Comparison of ENCODE assay signal across 8 mouse cellular contexts in the genomic region with DNA sequence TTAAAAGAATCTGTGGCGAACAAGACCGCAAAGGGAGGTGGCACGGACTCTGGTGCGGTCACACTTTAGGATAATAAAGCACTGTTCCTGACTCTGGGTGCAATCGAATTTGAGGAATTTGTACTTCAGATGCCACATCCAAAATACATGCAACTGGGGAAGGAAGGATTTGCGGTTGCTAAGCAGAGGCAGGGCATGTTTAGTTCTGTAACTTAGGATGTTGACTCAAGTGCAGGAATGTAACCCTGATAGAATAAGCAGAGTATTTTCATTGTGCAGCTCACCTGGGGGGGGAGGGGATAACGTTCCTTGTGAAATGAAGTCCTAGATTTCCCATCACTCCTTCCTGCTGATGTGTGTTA. TPM values are rescaled to one million over a fixed set of nuclear protein-coding genes. Genes with fewer than 3 reads are reported as not detected.
DNase-seq lines count a peak whose midpoint lies in the region; ATAC-seq and TF ChIP-seq lines count a peak whose summit lies in the region.

No protein-coding gene starts in this region.

- H3K4me3 ChIP-seq in kidney, embryonic 14.5 days (ENCODE audit: low read length), result peak overlapping the region; percentile 81
- peak overlapping the region; percentile 99 for H3K4me3 ChIP-seq in bone marrow macrophage, adult 2 months (ENCODE audit: insufficient read depth, low read length)
- peak overlapping the region; percentile 76 for H3K4me3 ChIP-seq in intestine, embryonic 14.5 days (ENCODE audit: low read depth, low read length)
- peak overlapping the region; percentile 79 for H3K4me3 ChIP-seq in midbrain, embryonic 15.5 days

- no peaks in the 10 kb centered on the region for H3K9me3 ChIP-seq in kidney, embryonic 14.5 days (ENCODE audit: control insufficient read depth, low read length)
- no peaks in the 10 kb centered on the region for H3K9me3 ChIP-seq in intestine, embryonic 14.5 days (ENCODE audit: control insufficient read depth, low read length)
- no peaks in the 10 kb centered on the region for H3K9me3 ChIP-seq in midbrain, embryonic 15.5 days

- TF ChIP-seq CTCF in bone marrow macrophage, adult 2 months (IDR thresholded peaks at IDR 0.05; ENCODE audit: low read depth, low read length), result no peak

- H3K27me3 ChIP-seq in kidney, embryonic 14.5 days (ENCODE audit: control insufficient read depth, insufficient read depth, low read length), result no peaks in the 10 kb centered on the region
- no peaks in the 10 kb centered on the region for H3K27me3 ChIP-seq in intestine, embryonic 14.5 days (replicated peaks; ENCODE audit: control insufficient read depth, insufficient read depth, low read length)
- no peaks in the 10 kb centered on the region for H3K27me3 ChIP-seq in midbrain, embryonic 15.5 days (replicated peaks)

- intact Hi-C loops in left cerebral cortex, postnatal 36 days (cut with DNase I), result loop anchor here (5.0 to 10.0 kb wide), 5 partner anchors 38 to 239 kb away; a partner anchor contains a TSS

- H3K4me1 ChIP-seq in kidney, embryonic 14.5 days (ENCODE audit: control insufficient read depth, insufficient read depth, low read length), result peaks cover 31% of the 10 kb centered on the region
- peaks cover 20% of the 10 kb centered on the region for H3K4me1 ChIP-seq in bone marrow macrophage, adult 2 months (ENCODE audit: control insufficient read depth, insufficient read depth, low read length)
- H3K4me1 ChIP-seq in intestine, embryonic 14.5 days (replicated peaks; ENCODE audit: control insufficient read depth, insufficient read depth, low read length), result peaks cover 35% of the 10 kb centered on the region
- peaks cover 45% of the 10 kb centered on the region for H3K4me1 ChIP-seq in midbrain, embryonic 15.5 days

- no peak for DNase-seq in kidney, postnatal 14 days
- no peak for DNase-seq in intestine, embryonic 14.5 days (ENCODE audit: low spot score)
- no peak for DNase-seq in left cerebral cortex, postnatal 36 days (ENCODE audit: low spot score in 2 of 2)
- no peak for DNase-seq in testis, postnatal 14 days (ENCODE audit: low spot score)
- no peak for DNase-seq in gastrocnemius, adult 8-10 months (ENCODE audit: low spot score in 2 of 2)

- WGBS in kidney, embryonic 14.5 days, result 2% methylated on average over 7 of the region's 7 CpGs
- WGBS in intestine, embryonic 14.5 days, result 2% methylated on average over 7 of the region's 7 CpGs
- WGBS in midbrain, embryonic 15.5 days, result under 1% methylated on average over 7 of the region's 7 CpGs

- peak overlapping the region; percentile 80 for H3K4me2 ChIP-seq in kidney, embryonic 14.5 days (replicated peaks; ENCODE audit: low read depth, low read length)
- peak overlapping the region; percentile 87 for H3K4me2 ChIP-seq in intestine, embryonic 14.5 days (ENCODE audit: low read length)
- peak overlapping the region; percentile 77 for H3K4me2 ChIP-seq in midbrain, embryonic 15.5 days

- H3K9ac ChIP-seq in kidney, embryonic 14.5 days (ENCODE audit: low read depth, low read length), result peak overlapping the region; percentile 89
- H3K9ac ChIP-seq in intestine, embryonic 14.5 days (ENCODE audit: low read length), result peak overlapping the region; percentile 78
- H3K9ac ChIP-seq in midbrain, embryonic 15.5 days, result peak overlapping the region; percentile 53

- H3K36me3 ChIP-seq in kidney, embryonic 14.5 days (ENCODE audit: control insufficient read depth, insufficient read depth, low read length), result no peaks in the 10 kb centered on the region
- no peaks in the 10 kb centered on the region for H3K36me3 ChIP-seq in intestine, embryonic 14.5 days (ENCODE audit: control insufficient read depth, insufficient read depth, low read length)
- no peaks in the 10 kb centered on the region for H3K36me3 ChIP-seq in midbrain, embryonic 15.5 days (replicated peaks)

- peak overlapping the region; percentile 88; the same call in 1 of the 2 replicates for H3K27ac ChIP-seq in kidney, embryonic 14.5 days (ENCODE audit: low read depth, low read length)
- peak overlapping the region; percentile 98 for H3K27ac ChIP-seq in bone marrow macrophage, adult 2 months (ENCODE audit: insufficient read depth, low read depth, low read length)
- H3K27ac ChIP-seq in intestine, embryonic 14.5 days (ENCODE audit: low read depth), result peak overlapping the region; percentile 90; the same call in 1 of the 2 replicates
- peak overlapping the region; percentile 86 for H3K27ac ChIP-seq in midbrain, embryonic 15.5 days

- no peak for ATAC-seq in kidney, embryonic 14.5 days (ENCODE audit: low FRiP score, low TSS enrichment)
- no peak for ATAC-seq in intestine, embryonic 14.5 days (replicated peaks; ENCODE audit: low FRiP score, low TSS enrichment, low read depth)
- ATAC-seq in midbrain, embryonic 15.5 days (replicated peaks), result no peak

- no peak for TF ChIP-seq POLR2A in bone marrow macrophage, adult 2 months (IDR thresholded peaks at IDR 0.05; ENCODE audit: borderline replicate concordance, low read depth, low read length)

RNA-seq across cellular contexts. Expression of a gene that starts 0.4 kb away (rescaled TPM):
- polyA plus RNA-seq in kidney, embryonic 14.5 days (2014; fragmentation: Nextera tagmentation; extraction: Ambion mirVana), result 17.0 and 22.1 TPM in 2 replicates
- polyA plus RNA-seq in bone marrow macrophage, adult 2 months (2012; ENCODE audit: insufficient read depth, insufficient read length, missing spikeins), result 27.2 and 35.3 TPM in 2 replicates
- 20.4 and 23.2 TPM in 2 replicates for polyA plus RNA-seq in intestine, embryonic 14.5 days (2014; fragmentation: Nextera tagmentation; extraction: Ambion mirVana)
- polyA plus RNA-seq in midbrain, embryonic 15.5 days (2015; fragmentation: Nextera tagmentation; extraction: Ambion mirVana), result 15.4 and 15.7 TPM in 2 replicates
- total RNA-seq in left cerebral cortex, postnatal 36 days (2021), result 10 to 100 TPM; 50.9 to 61.0 TPM
- total RNA-seq in gastrocnemius, adult 8-10 months (2022), result 10 to 100 TPM; 17.4 to 31.8 (median 21.1) TPM

RNA-seq across cellular contexts. Expression of a gene that starts 38.4 kb away (rescaled TPM):
- 72.4 and 101 TPM in 2 replicates for polyA plus RNA-seq in kidney, embryonic 14.5 days (2014; fragmentation: Nextera tagmentation; extraction: Ambion mirVana)
- polyA plus RNA-seq in bone marrow macrophage, adult 2 months (2012; ENCODE audit: insufficient read depth, insufficient read length, missing spikeins), result 21.7 and 30.2 TPM in 2 replicates
- polyA plus RNA-seq in intestine, embryonic 14.5 days (2014; fragmentation: Nextera tagmentation; extraction: Ambion mirVana), result 59.6 and 69.8 TPM in 2 replicates
- polyA plus RNA-seq in midbrain, embryonic 15.5 days (2015; fragmentation: Nextera tagmentation; extraction: Ambion mirVana), result 83.9 and 88.1 TPM in 2 replicates
- 10 to 100 TPM; 32.5 to 37.2 TPM for total RNA-seq in left cerebral cortex, postnatal 36 days (2021)
- total RNA-seq in gastrocnemius, adult 8-10 months (2022), result 1 to 10 TPM; 4.6 to 9.0 (median 5.9) TPM

RNA-seq across cellular contexts. Expression of a gene that starts 45.0 kb away (rescaled TPM):
- 37.6 and 50.0 TPM in 2 replicates for polyA plus RNA-seq in kidney, embryonic 14.5 days (2014; fragmentation: Nextera tagmentation; extraction: Ambion mirVana)
- polyA plus RNA-seq in bone marrow macrophage, adult 2 months (2012; ENCODE audit: insufficient read depth, insufficient read length, missing spikeins), result 65.5 and 69.5 TPM in 2 replicates
- polyA plus RNA-seq in intestine, embryonic 14.5 days (2014; fragmentation: Nextera tagmentation; extraction: Ambion mirVana), result 33.5 and 34.7 TPM in 2 replicates
- 36.1 and 38.7 TPM in 2 replicates for polyA plus RNA-seq in midbrain, embryonic 15.5 days (2015; fragmentation: Nextera tagmentation; extraction: Ambion mirVana)
- total RNA-seq in left cerebral cortex, postnatal 36 days (2021), result 10 to 100 TPM; 29.0 to 29.2 TPM
- 10 to 100 TPM; 21.9 to 24.0 (median 22.7) TPM for total RNA-seq in gastrocnemius, adult 8-10 months (2022)
